Mouse (Mus musculus) heart, embryonic 14.5 days (tissue): ENCODE measurements around the gene Cacna1c. TPM values are rescaled to one million over a fixed set of nuclear protein-coding genes. Genes with fewer than 3 reads are reported as not detected.

Experiments used
- ATAC-seq: fragments of 200-750 bp; cut with Nextera tagmentation; 2 replicates; pipeline ENCODE4 v1.8.0; 2017; ENCODE audit warnings: low read depth, moderate TSS enrichment; ENCODE audit not compliant: insufficient number of reproducible peaks, insufficient read depth, low FRiP score
- H3K27ac ChIP-seq, 2 experiments: fragments of 200-500 bp in 1 of 2; fragments of 300-500 bp in 1 of 2; sonication (generic) in 1 of 2; replicated peaks in 1 of 2; 2 replicates each; pipeline ENCODE4 v1.5.1; 2012 to 2014; ENCODE audit warnings: low read depth in 2 of 2, low read length in 2 of 2, control low read depth in 1 of 2, mild to moderate bottlenecking in 1 of 2, mixed read lengths in 1 of 2; ENCODE audit not compliant: control insufficient read depth in 1 of 2, insufficient read depth in 1 of 2
- H3K27me3 ChIP-seq: fragments of 300-500 bp; sonication (generic); 2 replicates; pipeline ENCODE4 v1.6.1; 2014; ENCODE audit warnings: mild to moderate bottlenecking, low read length, control low read depth; ENCODE audit not compliant: control insufficient read depth, insufficient read depth
- H3K36me3 ChIP-seq: fragments of 300-500 bp; sonication (generic); 2 replicates; pipeline ENCODE4 v1.6.1; 2014; ENCODE audit warnings: mild to moderate bottlenecking, control low read depth, low read length, mixed read lengths; ENCODE audit not compliant: control insufficient read depth, insufficient read depth
- H3K4me1 ChIP-seq, 2 experiments: fragments of 200-500 bp in 1 of 2; fragments of 300-500 bp in 1 of 2; sonication (generic) in 1 of 2; 2 replicates each; pipeline ENCODE4 v1.6.1; 2012 to 2014; ENCODE audit warnings: low read length in 2 of 2, control low read depth in 1 of 2, mixed read lengths in 1 of 2; ENCODE audit not compliant: control insufficient read depth in 2 of 2, insufficient read depth in 2 of 2
- H3K4me2 ChIP-seq: fragments of 300-500 bp; sonication (generic); 2 replicates; pipeline ENCODE4 v1.6.1; 2014; ENCODE audit warnings: mild to moderate bottlenecking, low read length
- H3K4me3 ChIP-seq, 2 experiments: fragments of 200-500 bp in 1 of 2; fragments of 300-500 bp in 1 of 2; sonication (generic) in 1 of 2; 2 replicates each; pipeline ENCODE4 v1.5.1; 2012 to 2014; ENCODE audit warnings: low read length in 2 of 2, mild to moderate bottlenecking in 2 of 2, control low read depth in 1 of 2, low read depth in 1 of 2, moderate library complexity in 1 of 2; ENCODE audit not compliant: control insufficient read depth in 1 of 2, insufficient read depth in 1 of 2
- H3K9ac ChIP-seq: fragments of 300-500 bp; sonication (generic); 2 replicates; pipeline ENCODE4 v1.6.1; 2014; ENCODE audit warnings: mild to moderate bottlenecking, low read length
- H3K9me3 ChIP-seq: fragments of 300-500 bp; sonication (generic); 2 replicates; pipeline ENCODE4 v1.6.1; 2016; ENCODE audit warnings: low read length, control low read depth; ENCODE audit not compliant: control insufficient read depth
- WGBS: fragments of 180-500 bp; shearing (Covaris S2); extraction: QIAGEN DNeasy Blood & Tissue Kit; methylation state at CpG from one replicate; pipeline ENCODE4 v1.1.7; 2014; 5-methylcytosine and 5-hydroxymethylcytosine counted together
- polyA plus RNA-seq: library from polyadenylated mRNA; unstranded; fragments of >200 nt; fragmentation: Nextera tagmentation; extraction: Ambion mirVana; gene quantifications from 2 replicates; pipeline ENCODE4 v1.2.1, GENCODE M21; 2014

Gene Cacna1c
- polyA plus RNA-seq, 1 experiment from 2014 or later, result 60.9 TPM

DNA sequence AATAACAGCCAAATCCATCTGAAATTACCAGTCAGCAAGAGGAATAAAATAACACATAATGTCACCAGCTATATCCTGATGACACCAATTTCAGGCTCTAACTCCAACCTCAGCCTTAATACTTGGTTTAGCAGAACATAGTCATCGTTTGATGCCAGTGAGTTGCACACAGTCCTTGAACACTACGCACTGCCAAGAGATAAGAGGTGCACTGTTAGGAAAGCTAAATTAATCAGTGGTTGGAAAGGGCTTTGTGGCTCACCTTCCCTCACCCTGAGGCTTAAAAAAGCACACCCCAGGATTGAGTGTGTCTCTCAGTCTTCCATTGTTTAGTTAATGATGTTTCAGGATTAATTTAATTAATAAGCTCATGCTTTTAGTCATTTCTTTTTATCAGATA is 16.0 kb downstream of the Cacna1c start:
- Histone ChIP-seq H3K4me3 (no peak overlapping the region), H3K27me3 (no peaks in the 10 kb centered on the region), H3K36me3 (peaks cover 37% of the 10 kb centered on the region), H3K9ac (no peak overlapping the region), H3K4me2 (peak overlapping the region; percentile 20), H3K27ac (peak overlapping the region; percentile 18 to 65), H3K4me1 (peaks cover 39 to 84% of the 10 kb centered on the region in 2 experiments), H3K9me3 (no peaks in the 10 kb centered on the region)
- 33% methylated on average over 2 of the region's 2 CpGs for WGBS
- ATAC-seq, result no peak

DNA sequence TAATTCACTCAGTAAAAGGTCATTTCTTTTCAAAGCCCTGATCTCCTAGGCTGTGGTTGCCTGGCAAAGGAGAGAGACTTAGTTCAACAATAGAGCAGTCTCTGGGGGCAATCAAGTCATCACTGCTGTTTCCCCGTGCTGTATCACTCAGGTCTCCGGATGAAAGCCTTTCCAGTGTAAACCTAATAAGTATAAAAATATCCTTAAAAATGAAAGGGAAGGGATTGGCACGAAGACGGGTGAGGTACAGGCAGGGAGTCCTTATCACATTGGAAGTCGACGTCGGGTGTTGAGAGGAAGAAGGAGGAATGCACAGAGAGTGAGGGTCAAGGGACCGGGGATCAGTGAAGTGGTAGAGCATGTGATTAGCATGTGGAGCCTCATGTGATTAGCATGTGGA is 19.1 kb downstream of the Cacna1c start:
- H3K9me3 ChIP-seq, result no peaks in the 10 kb centered on the region
- H3K9ac ChIP-seq, result peak overlapping the region; percentile 79

DNA sequence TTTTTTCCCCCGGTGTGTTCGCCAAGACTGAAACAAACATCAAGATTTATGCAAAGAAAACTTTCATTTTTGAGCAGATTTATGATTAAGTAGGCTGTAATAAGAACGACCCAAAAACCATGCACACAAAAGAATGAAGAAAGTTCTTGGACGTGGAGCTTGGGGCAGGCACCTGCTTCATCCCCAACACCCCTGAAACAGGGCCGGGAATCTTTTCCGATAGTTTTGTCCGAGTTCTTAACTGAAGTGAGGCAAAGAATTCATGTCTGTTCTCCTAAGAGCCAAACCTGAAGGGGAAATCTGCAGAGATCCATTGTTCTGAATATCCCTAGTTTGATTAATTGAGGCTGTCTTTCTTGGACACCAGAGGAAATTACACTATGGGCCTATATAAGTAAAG is 20.1 kb downstream of the Cacna1c start:
- Histone ChIP-seq H3K4me1 (peaks cover 26 to 65% of the 10 kb centered on the region in 2 experiments), H3K9ac (peak overlapping the region; percentile 79), H3K4me3 (peak overlapping the region in 1 of 2 experiments; percentile 62; a peak in 2 of 4 replicates), H3K4me2 (peak overlapping the region; percentile 82), H3K9me3 (no peaks in the 10 kb centered on the region), H3K27me3 (no peaks in the 10 kb centered on the region), H3K36me3 (peaks cover 22% of the 10 kb centered on the region), H3K27ac (peak overlapping the region; percentile 11 to 80; a peak in 2 of 4 replicates)
- 59% methylated on average over 7 of the region's 7 CpGs for WGBS
- ATAC-seq, result no peak

More for the DNA sequence above, 19.1 kb downstream of the Cacna1c start:
- peaks cover 29 to 67% of the 10 kb centered on the region in 2 experiments for H3K4me1 ChIP-seq
- 7% methylated on average over 8 of the region's 8 CpGs for WGBS
- no peaks in the 10 kb centered on the region for H3K27me3 ChIP-seq
- no peak for ATAC-seq
- peak overlapping the region in 1 of 2 experiments; percentile 4; a peak in 1 of 4 replicates for H3K4me3 ChIP-seq
- H3K27ac ChIP-seq, result peak overlapping the region; percentile 40 to 80; a peak in 3 of 4 replicates
- peak overlapping the region; percentile 82 for H3K4me2 ChIP-seq
- peaks cover 18% of the 10 kb centered on the region for H3K36me3 ChIP-seq

DNA sequence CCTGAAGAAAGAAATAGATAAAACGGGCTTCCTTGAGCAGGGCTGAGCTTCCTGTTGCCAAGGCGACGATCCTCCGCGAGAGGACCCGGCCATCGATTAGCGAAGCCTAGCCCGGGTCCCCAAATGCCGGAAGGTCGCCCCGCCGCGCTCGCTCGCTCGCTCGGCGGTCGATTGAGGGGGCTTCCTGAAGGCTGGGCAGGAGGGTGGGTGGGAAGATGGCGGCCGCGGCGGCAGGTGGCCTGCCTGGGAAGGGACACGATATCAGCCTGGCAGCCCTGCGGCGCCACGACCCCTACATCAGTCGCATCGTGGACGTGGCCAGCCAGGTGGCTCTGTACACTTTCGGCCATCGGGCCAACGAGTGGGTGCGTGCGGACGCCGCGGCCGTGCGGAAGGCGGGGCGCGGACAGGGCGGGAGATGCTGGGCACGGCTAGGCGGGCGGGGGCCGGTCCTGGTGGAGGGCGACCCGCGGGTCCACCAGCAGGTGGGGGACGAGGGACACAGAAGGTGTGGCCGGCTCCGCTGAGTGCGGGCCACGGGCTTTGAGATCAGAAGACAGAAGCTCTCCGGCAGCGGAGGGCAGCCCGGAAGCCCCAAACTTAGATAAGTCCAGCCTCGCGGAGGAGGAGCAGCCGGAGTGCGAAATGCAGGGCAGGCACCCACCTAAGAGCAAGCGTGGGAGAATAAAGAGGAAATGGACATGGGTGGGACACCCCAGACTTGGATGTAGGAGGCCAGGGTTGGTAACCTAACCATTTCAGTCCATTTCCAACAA is 21.0 kb downstream of the Cacna1c start, which contains the start of gene Dcp1b:
Gene Dcp1b (plus strand): TSS at position 176 of the 776 bp plus-strand sequence.
- H3K27me3 ChIP-seq, result no peaks in the 10 kb centered on the region
- peak within 1 kb of the TSS; percentile 82 for H3K4me2 ChIP-seq
- ATAC-seq, result peak; percentile 86
- peak within 1 kb of the TSS; percentile 80 to 89 for H3K27ac ChIP-seq
- H3K9me3 ChIP-seq, result no peaks in the 10 kb centered on the region
- H3K4me1 ChIP-seq, result peaks cover 25 to 61% of the 10 kb centered on the region in 2 experiments
- H3K36me3 ChIP-seq, result peaks cover 22% of the 10 kb centered on the region
- 1% methylated on average over 57 of the region's 65 CpGs for WGBS
- H3K4me3 ChIP-seq, result peak within 1 kb of the TSS; percentile 62 to 91
- H3K9ac ChIP-seq, result peak within 1 kb of the TSS; percentile 79

DNA sequence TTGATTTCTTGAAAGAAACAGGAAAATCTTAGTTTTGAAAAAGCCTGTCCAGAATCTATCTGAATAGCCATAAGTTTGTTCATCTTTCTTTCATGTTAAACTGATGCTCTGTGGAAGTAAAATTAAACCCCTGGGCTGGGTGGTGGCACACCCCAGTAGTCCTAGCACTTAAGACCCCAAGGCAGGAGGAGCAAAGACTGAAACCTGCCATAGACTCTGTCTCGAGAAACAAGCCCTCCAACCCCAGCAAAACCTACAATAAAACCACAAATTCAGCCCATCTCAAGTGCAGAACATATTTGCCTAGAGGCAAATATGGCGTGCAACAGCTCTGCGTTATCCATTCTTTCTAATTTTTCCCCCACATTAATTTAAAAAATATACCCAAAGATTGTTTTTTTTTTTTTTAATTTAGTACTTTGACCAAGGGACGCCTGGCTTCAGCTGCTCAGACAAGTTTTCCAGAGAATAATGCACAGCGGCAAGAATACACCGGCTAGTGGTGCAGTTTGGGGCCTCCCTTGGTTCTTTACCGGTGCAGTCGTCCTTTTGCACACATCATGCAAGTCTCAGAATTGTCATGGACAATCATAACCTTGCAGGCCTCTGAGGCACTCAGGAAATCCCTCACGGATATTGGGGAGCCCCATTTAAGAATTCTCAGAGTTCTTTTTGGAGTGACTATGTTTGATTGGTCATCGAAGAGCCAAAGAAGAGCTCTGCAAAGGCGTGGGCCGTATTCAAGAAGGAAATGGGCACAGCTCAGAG is 21.7 kb downstream of the Cacna1c start:
- ATAC-seq, result no peak
- Histone ChIP-seq H3K36me3 (peaks cover 15% of the 10 kb centered on the region), H3K4me2 (peak overlapping the region; percentile 82), H3K9me3 (no peaks in the 10 kb centered on the region), H3K4me1 (peaks cover 21 to 55% of the 10 kb centered on the region in 2 experiments), H3K9ac (peak overlapping the region; percentile 79; the same call in 1 of the 2 replicates), H3K27ac (peak overlapping the region; percentile 20 to 80), H3K4me3 (peak overlapping the region; percentile 62 to 91), H3K27me3 (no peaks in the 10 kb centered on the region)
- 55% methylated on average over 12 of the region's 12 CpGs for WGBS

DNA sequence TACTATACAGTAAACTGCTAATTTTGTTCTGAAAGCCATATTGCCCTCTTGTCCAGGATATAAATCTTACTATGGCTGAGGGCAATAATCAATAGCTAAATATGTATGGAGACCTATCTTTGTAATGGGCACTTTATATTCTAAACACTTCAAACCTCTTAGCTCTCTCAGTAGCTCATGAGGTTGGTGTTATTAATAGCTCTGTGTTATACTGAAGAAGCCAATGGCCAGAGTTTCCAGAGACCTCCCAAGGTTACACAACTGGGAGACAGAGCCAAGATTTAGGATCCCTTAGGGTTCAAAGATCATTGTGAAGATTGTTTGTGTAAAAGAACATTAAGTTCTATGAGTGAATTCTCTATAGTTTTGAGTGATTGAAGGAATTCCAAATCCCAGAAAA is 30.5 kb downstream of the Cacna1c start:
- no peak for ATAC-seq
- H3K9me3 ChIP-seq, result no peaks in the 10 kb centered on the region
- H3K27ac ChIP-seq, result peak overlapping the region in 1 of 2 experiments; percentile 58; a peak in 1 of 4 replicates

DNA sequence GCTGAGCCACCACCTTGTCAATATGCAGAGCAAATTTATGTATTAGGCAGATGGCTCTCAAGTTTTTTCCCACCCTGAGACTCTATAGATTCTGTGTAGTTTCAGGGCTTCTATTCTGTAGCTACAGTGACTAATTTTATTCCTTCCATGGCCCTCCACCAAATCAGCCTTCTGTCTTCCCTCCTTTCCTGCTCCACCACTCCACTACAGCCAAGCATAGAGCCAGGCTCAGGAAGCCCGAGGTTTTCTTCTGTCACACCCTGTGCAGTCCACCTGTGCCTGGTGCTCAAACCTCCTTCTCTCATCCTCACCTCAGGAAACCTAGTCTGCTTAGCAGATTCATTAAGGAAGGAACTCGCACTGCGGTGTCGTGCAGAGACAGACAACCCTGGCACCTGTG is 51.1 kb downstream of the Cacna1c start:
- H3K27me3 ChIP-seq, result no peaks in the 10 kb centered on the region
- peaks cover 8 to 30% of the 10 kb centered on the region in 2 experiments for H3K4me1 ChIP-seq
- H3K9me3 ChIP-seq, result peaks cover 6% of the 10 kb centered on the region; the same call in 1 of the 2 replicates
- H3K9ac ChIP-seq, result no peak overlapping the region
- ATAC-seq, result no peak
- H3K36me3 ChIP-seq, result peaks cover 16% of the 10 kb centered on the region
- H3K4me2 ChIP-seq, result no peak overlapping the region
- peak overlapping the region in 1 of 2 experiments; percentile 28; a peak in 1 of 4 replicates for H3K27ac ChIP-seq
- 39% methylated on average over 4 of the region's 4 CpGs for WGBS
- H3K4me3 ChIP-seq, result no peak overlapping the region

More for the DNA sequence above, 30.5 kb downstream of the Cacna1c start:
- Histone ChIP-seq H3K4me3 (no peak overlapping the region), H3K4me2 (peak overlapping the region; percentile 17; the same call in 1 of the 2 replicates), H3K27me3 (no peaks in the 10 kb centered on the region), H3K4me1 (peaks cover 2 to 32% of the 10 kb centered on the region in 2 experiments; a peak in 3 of 4 replicates), H3K36me3 (peaks cover 46% of the 10 kb centered on the region), H3K9ac (no peak overlapping the region)
